Mouse (Mus musculus): ENCODE measurements around the gene Treh. TPM values are rescaled to one million over a fixed set of nuclear protein-coding genes. Genes with fewer than 3 reads are reported as not detected.
A peak's percentile ranks its signal among the peaks of the same experiment; 100 is the strongest.

The Treh gene
- polyA plus RNA-seq, 1 experiment: not detected

DNA sequence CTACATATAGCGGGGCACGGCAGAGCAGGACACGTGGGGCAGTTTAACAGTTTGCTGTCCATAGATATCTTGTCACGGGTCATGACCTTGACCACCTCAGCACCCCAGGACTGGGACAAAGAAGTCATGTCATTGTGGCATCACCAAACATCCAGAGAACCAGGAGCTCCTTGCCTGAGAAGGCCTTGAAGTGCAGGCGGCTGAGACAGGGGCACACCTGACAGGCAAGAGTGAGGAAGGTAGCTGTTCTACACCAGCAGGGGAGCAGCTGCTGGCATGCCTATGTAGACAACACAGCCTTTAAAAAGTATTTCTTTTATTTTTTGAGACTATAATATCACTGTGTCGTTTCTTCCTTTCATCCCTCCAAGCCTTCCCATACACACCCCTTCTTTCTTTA, 26.7 kb upstream of the Treh start:
- TF ChIP-seq POLR2A (IDR thresholded peaks at IDR 0.05; ENCODE audit: borderline replicate concordance, extremely low read depth, insufficient read depth, insufficient read length, poor library complexity, severe bottlenecking): no peak
- TF ChIP-seq CTCF (IDR thresholded peaks at IDR 0.05; ENCODE audit: borderline replicate concordance, extremely low read depth, insufficient read depth, insufficient read length): no peak
- DNase-seq (ENCODE audit: low read depth): no peak

DNA sequence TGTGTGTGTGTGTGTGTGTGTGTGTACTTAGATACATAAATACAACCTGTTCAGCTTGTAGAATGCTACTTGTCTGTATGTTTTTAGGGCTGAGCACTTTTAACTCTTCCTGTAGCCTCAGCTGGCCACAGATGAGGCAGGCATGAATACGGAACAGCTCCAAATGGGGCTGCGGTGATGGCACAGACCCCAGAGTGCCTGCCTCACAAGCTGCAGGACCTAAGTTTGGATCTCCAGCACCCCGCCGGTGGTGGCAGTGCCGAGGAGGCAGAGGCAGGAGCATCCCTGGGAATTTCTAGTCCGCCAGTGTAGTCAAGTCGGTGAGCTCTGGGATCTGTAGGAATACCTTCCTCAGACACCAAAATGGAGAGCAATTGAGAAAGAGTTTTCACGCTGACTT, 26.0 kb upstream of the Treh start:
- no peak for DNase-seq (ENCODE audit: low read depth)
- no peak for TF ChIP-seq POLR2A (IDR thresholded peaks at IDR 0.05; ENCODE audit: borderline replicate concordance, extremely low read depth, insufficient read depth, insufficient read length, poor library complexity, severe bottlenecking)
- TF ChIP-seq CTCF (IDR thresholded peaks at IDR 0.05; ENCODE audit: borderline replicate concordance, extremely low read depth, insufficient read depth, insufficient read length): no peak

DNA sequence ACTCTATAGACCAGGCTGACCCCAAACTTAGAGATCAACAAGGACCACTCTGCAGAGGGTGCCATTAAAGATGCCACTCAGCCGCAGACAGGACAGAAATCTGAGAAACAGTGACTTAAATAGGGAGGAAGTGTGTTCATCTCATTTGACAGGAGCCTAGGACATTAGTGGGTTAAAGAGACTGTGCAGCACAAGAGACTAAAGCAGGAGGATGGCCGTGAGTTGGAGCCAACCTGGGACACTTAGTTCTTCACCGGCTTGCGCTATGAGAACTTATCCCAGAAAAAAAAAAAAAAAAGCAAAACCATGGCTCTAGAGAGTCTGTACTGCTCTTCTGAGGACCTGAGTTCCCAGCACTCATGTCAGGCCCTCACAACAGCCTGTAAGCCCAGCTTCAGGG, 25.4 kb upstream of the Treh start:
- DNase-seq (ENCODE audit: low read depth): no peak
- TF ChIP-seq CTCF (IDR thresholded peaks at IDR 0.05; ENCODE audit: borderline replicate concordance, extremely low read depth, insufficient read depth, insufficient read length) (no peak), POLR2A (IDR thresholded peaks at IDR 0.05; ENCODE audit: borderline replicate concordance, extremely low read depth, insufficient read depth, insufficient read length, poor library complexity, severe bottlenecking) (no peak)

DNA sequence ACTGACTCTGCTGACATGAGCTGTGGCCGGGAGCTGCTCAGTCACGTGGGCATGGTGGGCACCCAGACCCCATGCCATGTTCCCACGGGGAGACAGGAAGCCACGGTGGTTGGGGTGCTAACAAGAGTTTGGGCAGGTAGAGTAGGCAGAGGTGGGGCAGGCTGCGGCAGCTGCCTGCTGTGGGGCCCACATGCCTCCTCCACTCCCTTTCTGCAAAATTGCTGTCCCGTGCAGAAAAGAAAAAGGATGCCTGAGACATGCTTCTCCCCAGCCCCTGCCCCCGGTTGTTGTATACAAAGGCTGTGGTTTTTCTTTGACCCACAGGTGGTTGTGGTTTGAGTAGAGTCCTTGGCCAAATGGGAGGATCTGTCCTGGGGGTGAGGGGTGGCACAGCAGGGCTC, 24.2 kb upstream of the Treh start:
- no peak for DNase-seq (ENCODE audit: low read depth)
- TF ChIP-seq CTCF (IDR thresholded peaks at IDR 0.05; ENCODE audit: borderline replicate concordance, extremely low read depth, insufficient read depth, insufficient read length) (no peak), POLR2A (IDR thresholded peaks at IDR 0.05; ENCODE audit: borderline replicate concordance, extremely low read depth, insufficient read depth, insufficient read length, poor library complexity, severe bottlenecking) (no peak)

DNA sequence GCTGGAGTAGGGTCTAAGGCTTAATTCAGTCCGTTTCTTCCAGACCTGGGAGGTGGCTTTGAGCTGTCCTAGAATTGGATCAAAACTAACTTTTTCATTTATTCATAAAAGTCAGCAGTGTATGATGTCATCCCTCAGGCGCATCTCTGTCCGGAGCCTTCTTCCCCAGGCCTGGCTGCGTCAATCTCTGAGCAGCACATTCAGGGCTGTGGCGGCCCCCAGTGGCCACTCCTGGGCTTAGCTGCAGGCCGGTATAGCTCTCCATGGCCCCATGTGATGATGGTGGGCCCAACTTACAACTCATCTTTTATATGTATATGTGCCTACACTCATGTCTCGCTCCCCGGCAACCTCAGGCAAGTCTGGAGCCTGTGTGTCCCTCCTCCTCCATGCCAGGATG, 21.0 kb upstream of the Treh start:
- peak; percentile 69 for DNase-seq (ENCODE audit: low read depth)
- TF ChIP-seq CTCF (IDR thresholded peaks at IDR 0.05; ENCODE audit: borderline replicate concordance, extremely low read depth, insufficient read depth, insufficient read length): peak; percentile 92
- TF ChIP-seq POLR2A (IDR thresholded peaks at IDR 0.05; ENCODE audit: borderline replicate concordance, extremely low read depth, insufficient read depth, insufficient read length, poor library complexity, severe bottlenecking): no peak

DNA sequence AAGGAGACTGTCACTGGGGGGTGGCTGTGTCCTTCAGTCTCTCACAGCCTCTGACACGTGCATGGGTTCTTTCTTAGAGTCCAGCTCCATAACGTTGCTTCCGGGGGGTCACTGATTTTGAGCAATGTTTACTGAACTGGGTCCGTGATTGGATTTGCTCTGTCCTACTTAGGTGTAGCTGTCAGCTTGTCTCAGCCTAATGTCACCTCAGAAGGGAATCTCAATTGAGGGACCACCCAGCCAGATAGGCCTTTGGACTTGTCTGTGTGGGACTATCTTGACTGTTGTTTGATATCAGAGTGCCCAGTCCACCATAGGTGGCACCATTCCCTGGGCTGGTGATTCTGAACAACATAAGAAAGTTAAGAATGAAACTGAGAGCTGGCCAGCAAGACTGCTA, 19.1 kb upstream of the Treh start:
- DNase-seq (ENCODE audit: low read depth): no peak
- TF ChIP-seq CTCF (IDR thresholded peaks at IDR 0.05; ENCODE audit: borderline replicate concordance, extremely low read depth, insufficient read depth, insufficient read length) (no peak), POLR2A (IDR thresholded peaks at IDR 0.05; ENCODE audit: borderline replicate concordance, extremely low read depth, insufficient read depth, insufficient read length, poor library complexity, severe bottlenecking) (no peak)

DNA sequence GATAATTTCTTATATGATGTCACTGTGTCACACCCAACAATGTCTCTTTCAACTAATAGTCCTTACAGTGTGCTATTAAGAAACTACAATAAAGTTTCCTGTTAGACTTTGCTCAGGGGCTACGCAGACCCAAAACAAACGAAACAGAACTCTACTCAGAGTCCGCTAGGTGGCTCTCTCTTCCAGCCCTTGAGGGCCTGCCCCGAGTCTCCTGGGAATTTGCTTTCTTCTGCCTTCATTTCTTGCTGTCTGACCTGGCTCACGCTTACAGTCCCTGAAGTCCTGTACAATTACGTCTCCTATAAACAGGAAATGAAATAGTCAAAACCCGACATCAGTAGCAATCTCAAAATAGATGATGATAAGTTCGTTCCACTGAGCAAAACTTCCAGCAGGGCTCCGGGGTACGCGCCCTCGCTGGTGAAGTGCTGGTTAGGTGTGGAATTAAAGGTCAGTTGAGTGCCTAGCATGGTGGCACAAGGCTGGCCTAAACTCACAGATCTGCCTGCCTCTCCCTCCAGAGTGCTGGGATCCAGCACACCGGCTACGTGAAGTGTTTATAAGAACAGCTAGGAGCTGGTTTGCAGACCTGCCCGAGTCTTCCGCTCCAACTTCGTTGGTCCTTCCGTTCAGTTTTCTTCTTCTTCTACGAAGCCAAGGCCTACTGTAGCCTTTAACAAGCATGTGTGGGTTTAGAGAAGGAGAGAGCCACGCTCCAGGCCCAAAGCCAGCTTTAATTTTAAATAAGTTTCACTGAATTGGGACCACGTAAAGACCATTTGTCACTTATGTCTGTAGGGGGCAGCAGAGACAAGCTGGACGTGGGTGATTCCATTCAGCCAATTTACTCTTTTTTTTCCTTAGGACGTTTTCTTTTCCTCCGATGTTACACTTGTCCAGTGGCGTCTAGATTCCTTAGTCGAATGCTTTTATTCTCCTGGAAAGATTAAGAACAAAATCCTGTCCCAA, 17.7 kb upstream of the Treh start:
- peak; percentile 84 for TF ChIP-seq CTCF (IDR thresholded peaks at IDR 0.05; ENCODE audit: borderline replicate concordance, extremely low read depth, insufficient read depth, insufficient read length)
- TF ChIP-seq POLR2A (IDR thresholded peaks at IDR 0.05; ENCODE audit: borderline replicate concordance, extremely low read depth, insufficient read depth, insufficient read length, poor library complexity, severe bottlenecking): no peak
- DNase-seq (ENCODE audit: low read depth): peak; percentile 88

DNA sequence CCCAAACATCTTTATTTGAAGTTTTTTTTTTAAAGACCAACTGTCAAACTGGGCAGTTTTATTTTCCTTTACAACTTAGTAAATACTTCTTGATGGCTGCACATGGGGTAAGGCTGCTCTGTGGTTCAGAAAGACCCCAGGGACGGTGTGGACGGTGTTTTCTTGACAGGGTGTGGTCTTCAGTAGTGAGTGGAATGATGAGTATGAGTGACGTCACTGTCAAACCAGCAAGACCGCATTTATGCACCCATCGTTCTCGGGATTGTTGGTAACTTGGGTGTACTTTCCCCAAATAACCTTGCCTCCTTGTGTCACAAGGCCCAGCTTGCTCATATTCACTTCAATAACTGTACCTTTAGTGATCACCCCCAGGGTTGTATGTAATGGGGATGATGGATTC, 9.3 kb upstream of the Treh start:
- no peak for TF ChIP-seq CTCF (IDR thresholded peaks at IDR 0.05; ENCODE audit: borderline replicate concordance, extremely low read depth, insufficient read depth, insufficient read length)
- no peak for TF ChIP-seq POLR2A (IDR thresholded peaks at IDR 0.05; ENCODE audit: borderline replicate concordance, extremely low read depth, insufficient read depth, insufficient read length, poor library complexity, severe bottlenecking)
- DNase-seq (ENCODE audit: low read depth): no peak

DNA sequence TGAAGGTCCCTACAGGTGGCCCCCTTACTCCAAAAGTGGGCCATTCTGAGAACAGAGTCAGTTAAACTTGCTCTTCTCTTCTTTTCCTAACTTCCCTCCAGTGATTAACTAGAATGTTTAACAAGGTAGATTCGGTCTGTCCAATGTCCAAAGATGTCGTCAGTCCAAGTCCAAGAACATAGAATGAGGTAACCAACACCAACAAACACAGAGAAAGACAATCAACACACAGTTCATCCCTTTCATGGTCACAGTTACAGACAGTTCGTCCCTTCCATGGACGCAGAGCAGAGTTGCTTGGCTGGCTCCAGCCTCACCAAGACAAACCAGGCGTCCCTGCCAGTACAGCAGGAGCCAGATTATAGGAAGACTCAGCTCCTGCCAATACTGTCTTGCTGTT, 1.6 kb upstream of the Treh start:
- no peak for TF ChIP-seq CTCF (IDR thresholded peaks at IDR 0.05; ENCODE audit: borderline replicate concordance, extremely low read depth, insufficient read depth, insufficient read length)
- TF ChIP-seq POLR2A (IDR thresholded peaks at IDR 0.05; ENCODE audit: borderline replicate concordance, extremely low read depth, insufficient read depth, insufficient read length, poor library complexity, severe bottlenecking): no peak
- DNase-seq (ENCODE audit: low read depth): no peak

DNA sequence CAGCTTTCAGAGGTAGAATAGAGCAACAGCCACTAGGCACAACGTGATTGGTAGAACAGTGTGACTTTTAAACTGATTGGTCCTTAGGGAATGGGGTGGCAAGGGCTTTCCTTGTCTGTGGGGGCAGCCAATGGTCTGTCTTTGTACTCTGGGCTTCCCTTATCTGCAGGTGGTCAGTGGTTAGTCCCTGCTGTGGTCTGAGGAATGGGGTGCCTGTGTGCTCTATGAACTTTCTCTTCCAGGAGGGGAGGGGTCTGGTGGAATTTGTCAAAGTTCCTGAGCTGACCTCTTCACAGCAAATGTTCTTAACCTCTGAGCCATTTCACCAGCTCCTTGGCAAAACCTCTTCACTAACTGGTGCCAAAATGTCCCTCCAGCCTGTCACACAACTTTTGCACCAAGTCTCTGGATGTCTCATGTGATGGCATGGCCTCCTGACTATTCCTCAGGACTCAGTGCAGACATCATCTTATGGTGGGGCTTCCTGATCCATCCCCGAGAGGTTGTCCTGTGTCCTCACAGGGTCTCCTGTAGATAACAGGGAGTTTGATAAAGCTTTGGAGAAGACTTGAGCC, 655 bp upstream of the Treh start:
- TF ChIP-seq CTCF (IDR thresholded peaks at IDR 0.05; ENCODE audit: borderline replicate concordance, extremely low read depth, insufficient read depth, insufficient read length) (no peak), POLR2A (IDR thresholded peaks at IDR 0.05; ENCODE audit: borderline replicate concordance, extremely low read depth, insufficient read depth, insufficient read length, poor library complexity, severe bottlenecking) (no peak)

DNA sequence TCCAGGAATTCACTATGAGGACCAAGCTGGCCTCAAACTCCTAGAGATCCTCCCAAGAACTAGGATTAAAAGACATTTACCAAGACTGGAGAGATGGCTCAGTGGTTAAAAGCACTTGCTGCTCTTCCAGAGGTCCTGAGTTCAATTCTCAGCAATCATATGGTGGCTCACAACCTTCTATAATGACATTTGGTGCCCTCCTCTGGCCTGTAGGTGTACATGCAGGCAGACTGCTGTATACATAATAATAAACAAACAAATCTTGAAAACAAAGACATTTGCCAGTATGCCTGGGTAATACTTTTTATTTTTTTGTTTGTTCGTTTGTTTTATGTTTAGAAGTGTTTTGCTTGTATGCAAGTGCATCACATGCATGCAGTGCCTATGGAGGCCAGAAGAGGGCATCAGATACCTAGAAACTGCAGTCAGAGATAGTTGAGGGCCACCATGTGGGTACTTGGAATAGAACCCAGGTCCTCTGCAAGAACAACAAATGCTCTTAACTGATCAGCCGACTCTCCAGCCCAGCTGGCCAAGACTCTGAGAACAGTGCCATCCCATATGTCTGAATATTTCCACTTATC, 5.3 kb downstream of the Treh start:
- DNase-seq (ENCODE audit: low read depth): no peak
- TF ChIP-seq POLR2A (IDR thresholded peaks at IDR 0.05; ENCODE audit: borderline replicate concordance, extremely low read depth, insufficient read depth, insufficient read length, poor library complexity, severe bottlenecking) (no peak), CTCF (IDR thresholded peaks at IDR 0.05; ENCODE audit: borderline replicate concordance, extremely low read depth, insufficient read depth, insufficient read length) (peak; percentile 17; the same call in 1 of the 2 replicates)

More for the DNA sequence above, 655 bp upstream of the Treh start:
- no peak for DNase-seq (ENCODE audit: low read depth)

All from brain, embryonic 14.5 days (tissue).